Mouse (Mus musculus): Measurements from ENCODE around the gene Prl2c2.
"Not testable (repeated sequence)": the region's sequence is repeated elsewhere in the genome, so short reads cannot be mapped to it uniquely, and the experiment has no call there.

Gene Prl2c2

GRCm38 (mm10) chr13:13005283-13005682 lies at the start of gene Prl2c2:
TSS of gene Prl2c2 (minus strand) at chr13:13005383.
- not testable (repeated sequence) for DNase-seq (ENCODE audit: low spot score)

DNA sequence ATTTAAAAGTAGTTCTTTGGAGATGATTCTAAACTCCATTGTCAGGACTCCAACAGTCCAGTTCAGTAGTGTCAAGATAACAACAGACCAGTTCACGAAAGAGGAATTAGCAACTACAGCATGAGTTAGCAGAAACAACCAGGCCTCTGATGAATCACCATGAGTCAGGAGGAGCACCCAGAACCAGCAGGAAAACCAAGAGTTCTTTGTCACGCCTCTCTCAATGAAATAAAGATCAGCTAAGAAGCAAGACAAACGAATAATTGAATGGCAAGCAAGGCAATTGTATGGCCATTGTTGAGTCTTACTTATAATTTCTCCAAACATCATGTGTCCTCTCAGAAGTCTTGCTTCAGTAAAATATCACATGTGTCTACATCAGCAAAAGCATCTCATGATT lies 20.7 kb upstream of the Prl2c2 start:
- not testable (repeated sequence) for DNase-seq (ENCODE audit: low spot score)

- DNase-seq (ENCODE audit: low spot score): not testable (repeated sequence)
These were observed 8.9 kb upstream of the Prl2c2 start for GRCm38 (mm10) chr13:13013993-13014549.

Measured in urinary bladder, postnatal 14 days (tissue).